Mouse (Mus musculus) G1E (cell line): ENCODE results near the gene Pcare. TPM values are rescaled to one million over a fixed set of nuclear protein-coding genes. Genes with fewer than 3 reads are reported as not detected.
A peak's percentile ranks its signal among the peaks of the same experiment; 100 is the strongest.

Experiments used
- ATAC-seq: 2 replicates; pipeline ENCODE4 v1.8.0; 2016; ENCODE audit warnings: mild to moderate bottlenecking; ENCODE audit not compliant: insufficient number of reproducible peaks, poor library complexity, low FRiP score, severe bottlenecking; ENCODE audit errors: extremely low read depth
- DNase-seq: peaks from one replicate; pipeline ENCODE4 v3.0.0; 2012; ENCODE audit warnings: low spot score
- H3K27me3 ChIP-seq: 2 replicates; pipeline ENCODE4 v1.6.1; 2012; ENCODE audit warnings: mild to moderate bottlenecking, low read length, inconsistent platforms; ENCODE audit not compliant: insufficient read depth
- H3K36me3 ChIP-seq: replicated peaks from 2 replicates; pipeline ENCODE3; 2012; ENCODE audit warnings: mild to moderate bottlenecking, inconsistent platforms
- H3K4me1 ChIP-seq: 2 replicates; pipeline ENCODE4 v1.6.1; 2012; ENCODE audit warnings: low read depth, low read length, inconsistent platforms, mixed read lengths; ENCODE audit not compliant: insufficient read depth
- H3K4me3 ChIP-seq: 2 replicates; pipeline ENCODE4 v1.5.1; 2012; ENCODE audit warnings: low read depth, mild to moderate bottlenecking, inconsistent platforms, low read length, moderate library complexity, mixed read lengths
- H3K9me3 ChIP-seq: replicated peaks from 2 replicates; pipeline ENCODE4 v1.6.1; 2012; ENCODE audit warnings: inconsistent platforms
- CTCF ChIP-seq: IDR thresholded peaks from 2 replicates; pipeline ENCODE4 v1.5.1; 2012; ENCODE audit warnings: low read depth, low read length, inconsistent platforms, mixed read lengths
- GATA1 ChIP-seq: IDR thresholded peaks from 2 replicates; pipeline ENCODE4 v1.6.1; 2012; ENCODE audit warnings: borderline replicate concordance, low read length, inconsistent platforms, mixed read lengths
- GATA2 ChIP-seq: IDR thresholded peaks from 2 replicates; pipeline ENCODE4 v1.6.1; 2012; ENCODE audit warnings: low read depth, low read length, inconsistent platforms, borderline replicate concordance
- POLR2AphosphoS5 ChIP-seq: IDR thresholded peaks from 2 replicates; pipeline ENCODE4 v1.6.1; 2012; ENCODE audit warnings: low read depth, low read length, inconsistent platforms; ENCODE audit not compliant: insufficient replicate concordance
- TAL1 ChIP-seq: conservative IDR thresholded peaks from 2 replicates; pipeline ENCODE4 v1.6.1; 2012; ENCODE audit warnings: low read depth, low read length, inconsistent platforms, mixed read lengths
- polyA plus RNA-seq: library from polyadenylated mRNA; stranded (reverse); fragments of >175 nt; gene quantifications from 2 replicates; pipeline ENCODE4 v1.2.3, GENCODE M21; 2012
- total RNA-seq, 2 experiments: library from RNA; stranded (forward) in 1 of 2; stranded (reverse) in 1 of 2; fragments of 200-1000 nt in 1 of 2; fragments of >200 nt in 1 of 2; fragmentation: Nextera tagmentation in 1 of 2; gene quantifications; 2 replicates each; pipeline ENCODE4 v1.2.3; 2014 to 2017

Gene Pcare
- total and polyA plus RNA-seq, 3 experiments = 0.22 TPM; not detected in 2

DNA sequence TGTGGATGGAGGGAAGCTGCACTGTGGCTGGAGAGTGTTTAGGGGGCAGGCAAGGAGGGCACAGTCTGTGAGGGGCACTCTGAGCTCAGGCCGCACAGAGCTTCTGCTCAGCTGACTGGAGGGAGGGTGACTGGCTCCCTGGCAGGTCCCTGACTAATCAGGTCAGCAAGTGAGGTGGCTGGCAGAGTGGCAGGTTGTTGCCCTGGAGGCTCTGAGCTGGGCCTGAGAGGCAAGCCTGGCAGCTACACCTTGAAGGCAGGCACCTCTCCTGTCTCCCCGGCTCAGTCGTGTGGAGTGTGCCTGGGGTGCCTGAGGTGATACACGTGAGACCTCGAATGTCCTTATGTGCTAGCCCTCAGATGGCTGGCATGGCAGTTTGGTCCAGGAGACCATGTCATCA lies 56.3 kb downstream of the Pcare start:
- no peak for ATAC-seq
- Histone ChIP-seq H3K36me3 (no peaks in the 10 kb centered on the region), H3K9me3 (peaks cover 30% of the 10 kb centered on the region)

DNA sequence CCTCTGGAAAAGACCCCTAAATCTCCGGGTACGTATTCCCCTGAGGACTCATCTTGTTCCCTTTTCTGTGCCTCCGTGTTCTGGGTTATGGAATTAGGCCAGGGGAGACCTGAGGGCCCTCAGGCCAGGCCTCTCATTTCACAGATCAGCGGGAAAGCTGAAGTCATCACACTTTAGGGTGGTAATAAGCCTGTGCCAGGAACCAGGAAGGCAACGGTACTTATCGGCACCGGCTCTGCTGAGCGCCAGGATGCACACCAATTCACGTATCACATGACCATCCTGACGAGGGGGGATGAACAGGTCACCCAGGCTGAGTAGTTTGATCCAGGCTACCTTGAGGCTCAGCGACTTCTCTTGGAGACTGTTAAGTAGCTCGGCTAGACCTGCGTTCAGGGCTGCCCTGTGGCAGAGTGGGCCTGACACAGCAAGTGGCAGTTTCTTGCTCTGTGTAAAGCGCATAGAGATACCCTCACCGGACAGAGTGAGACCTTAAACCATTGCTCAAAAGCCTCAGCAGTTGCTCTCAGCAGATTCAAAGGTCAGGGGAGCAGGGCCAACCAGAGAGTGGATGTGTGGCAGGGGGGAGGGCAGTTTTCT lies 56.9 kb downstream of the Pcare start:
- H3K4me1 ChIP-seq = no peaks in the 10 kb centered on the region
- no peak for DNase-seq
- H3K27me3 ChIP-seq = no peaks in the 10 kb centered on the region; the same call in 1 of the 2 replicates
- peaks cover 30% of the 10 kb centered on the region for H3K9me3 ChIP-seq
- no peak overlapping the region for H3K4me3 ChIP-seq
- TF ChIP-seq GATA2 (no peak), CTCF (no peak), POLR2AphosphoS5 (no peak), TAL1 (no peak), GATA1 (no peak)
- H3K36me3 ChIP-seq = no peaks in the 10 kb centered on the region
- ATAC-seq = no peak

More for the DNA sequence above, 56.3 kb downstream of the Pcare start:
- H3K4me1 ChIP-seq = no peaks in the 10 kb centered on the region
- H3K4me3 ChIP-seq = peak overlapping the region; percentile 25; the same call in 1 of the 2 replicates
- no peak for TF ChIP-seq GATA2
- no peak for TF ChIP-seq CTCF
- no peak for TF ChIP-seq TAL1
- no peak for TF ChIP-seq POLR2AphosphoS5
- TF ChIP-seq GATA1 = no peak
- no peaks in the 10 kb centered on the region; the same call in 1 of the 2 replicates for H3K27me3 ChIP-seq
- no peak for DNase-seq

DNA sequence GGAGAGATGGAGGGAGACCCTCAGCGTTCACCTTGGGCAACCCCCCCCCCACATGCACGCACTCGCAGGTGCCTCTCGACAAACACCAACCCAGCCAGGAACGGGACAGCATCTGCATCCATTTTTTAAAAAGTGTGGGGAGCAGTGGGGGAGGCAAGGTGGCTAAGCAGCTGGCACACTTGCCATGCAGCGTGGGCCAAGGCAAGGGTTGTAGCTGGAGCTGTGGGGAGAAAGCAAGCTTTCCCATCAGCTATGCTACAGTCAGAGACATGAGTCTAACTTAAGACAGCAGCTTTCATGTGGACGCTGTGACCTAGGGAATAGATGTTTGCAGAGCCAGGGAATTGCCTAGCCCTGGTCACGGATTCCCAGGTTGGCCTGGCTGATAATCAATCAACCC lies 57.5 kb downstream of the Pcare start:
- no peak for DNase-seq
- Histone ChIP-seq H3K9me3 (peaks cover 30% of the 10 kb centered on the region), H3K27me3 (no peaks in the 10 kb centered on the region; the same call in 1 of the 2 replicates), H3K4me1 (no peaks in the 10 kb centered on the region), H3K36me3 (no peaks in the 10 kb centered on the region), H3K4me3 (no peak overlapping the region)
- no peak for ATAC-seq
- TF ChIP-seq CTCF = no peak
- TF ChIP-seq POLR2AphosphoS5 = no peak
- TF ChIP-seq GATA1 = no peak
- no peak for TF ChIP-seq TAL1
- TF ChIP-seq GATA2 = no peak

DNA sequence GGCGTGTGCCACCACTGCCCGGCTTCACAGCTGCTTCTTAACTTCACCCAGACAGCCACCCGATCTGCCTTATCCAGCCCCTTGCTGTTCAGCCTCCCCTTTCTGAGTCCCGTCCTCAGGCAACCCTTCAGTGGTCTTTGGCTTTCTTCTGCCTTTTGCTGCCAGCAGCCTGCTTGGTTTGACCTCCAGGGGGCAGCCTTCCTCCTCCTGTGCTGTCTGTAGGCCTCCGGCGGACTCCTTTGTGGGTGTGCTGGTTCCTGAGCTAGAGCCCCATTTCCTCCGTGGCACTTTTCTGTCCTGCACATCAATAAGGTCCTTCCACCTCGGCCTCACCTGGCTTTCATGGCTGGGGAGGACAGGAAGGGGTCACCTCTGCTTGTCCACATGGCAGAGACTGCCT lies 58.9 kb downstream of the Pcare start:
- H3K27me3 ChIP-seq = no peaks in the 10 kb centered on the region; the same call in 1 of the 2 replicates
- TF ChIP-seq CTCF (no peak), TAL1 (no peak), GATA2 (no peak), GATA1 (no peak), POLR2AphosphoS5 (no peak)
- H3K4me3 ChIP-seq = no peak overlapping the region
- H3K4me1 ChIP-seq = no peaks in the 10 kb centered on the region
- ATAC-seq (no peak), DNase-seq (no peak)
- H3K9me3 ChIP-seq = peaks cover 31% of the 10 kb centered on the region
- H3K36me3 ChIP-seq = no peaks in the 10 kb centered on the region

Other genes starting within 250 kb of the Pcare start
- 118 and 120 TPM in 2 replicates for gene Ndc80, start 226.0 kb downstream of the Pcare start, total RNA-seq (2014; fragmentation: Nextera tagmentation)
- gene Ndc80, start 226.0 kb downstream of the Pcare start, total RNA-seq (2017) = 95.7 and 110 TPM in 2 replicates
- 3.4 and 8.3 TPM in 2 replicates for gene Ndc80, start 226.0 kb downstream of the Pcare start, polyA plus RNA-seq
- not detected in 2 replicates for gene Spdya, start 200.8 kb downstream of the Pcare start, total RNA-seq (2014; fragmentation: Nextera tagmentation)
- gene Spdya, start 200.8 kb downstream of the Pcare start, total RNA-seq (2017) = 0.12 TPM in 1 of 2 replicates, not detected in the other
- not detected in 2 replicates for gene Spdya, start 200.8 kb downstream of the Pcare start, polyA plus RNA-seq
- 197 and 205 TPM in 2 replicates for gene Wdr43, start 137.0 kb downstream of the Pcare start, total RNA-seq (2014; fragmentation: Nextera tagmentation)
- gene Wdr43, start 137.0 kb downstream of the Pcare start, total RNA-seq (2017) = 165 and 231 TPM in 2 replicates
- gene Wdr43, start 137.0 kb downstream of the Pcare start, polyA plus RNA-seq = 59.0 and 77.6 TPM in 2 replicates
- not detected in 2 replicates for gene Togaram2, start 79.6 kb downstream of the Pcare start, total RNA-seq (2014; fragmentation: Nextera tagmentation)
- 0.05 TPM in 1 of 2 replicates, not detected in the other for gene Togaram2, start 79.6 kb downstream of the Pcare start, total RNA-seq (2017)
- not detected in 2 replicates for gene Togaram2, start 79.6 kb downstream of the Pcare start, polyA plus RNA-seq
- gene Clip4, start 15.6 kb upstream of the Pcare start, total RNA-seq (2014; fragmentation: Nextera tagmentation) = not detected in 2 replicates
- 0.11 TPM in 1 of 2 replicates, not detected in the other for gene Clip4, start 15.6 kb upstream of the Pcare start, total RNA-seq (2017)
- not detected in 2 replicates for gene Clip4, start 15.6 kb upstream of the Pcare start, polyA plus RNA-seq